In genomic region chr4:128618246-128618911, GRCm38 (mm10) we compare ENCODE assay signal across 8 mouse cellular contexts. TPM values are rescaled to one million over a fixed set of nuclear protein-coding genes. Genes with fewer than 3 reads are reported as not detected.
DNase-seq lines count a peak whose midpoint lies in the region; ATAC-seq lines count a peak whose summit lies in the region.

Gene Tlr12 (minus strand): TSS chr4:128618619.

- H3K9ac ChIP-seq in neural tube, embryonic 12.5 days, result peak within 1 kb of the TSS; percentile 3; the same call in 1 of the 2 replicates
- no peak within 1 kb of the TSS for H3K9ac ChIP-seq in neural tube, embryonic 15.5 days (replicated peaks)
- no peak within 1 kb of the TSS; the same call in 1 of the 2 replicates for H3K9ac ChIP-seq in limb, embryonic 13.5 days
- no peak within 1 kb of the TSS for H3K9ac ChIP-seq in midbrain, embryonic 13.5 days (replicated peaks)

- H3K36me3 ChIP-seq in neural tube, embryonic 12.5 days, result no peaks in the 10 kb centered on the region
- H3K36me3 ChIP-seq in neural tube, embryonic 15.5 days, result no peaks in the 10 kb centered on the region
- no peaks in the 10 kb centered on the region for H3K36me3 ChIP-seq in limb, embryonic 13.5 days
- no peaks in the 10 kb centered on the region for H3K36me3 ChIP-seq in midbrain, embryonic 13.5 days

- no peak for ATAC-seq in neural tube, embryonic 12.5 days (ENCODE audit: low FRiP score, low read depth)
- no peak for ATAC-seq in neural tube, embryonic 15.5 days (ENCODE audit: low FRiP score)
- peak; percentile 30; the same call in 1 of the 2 replicates for ATAC-seq in limb, embryonic 13.5 days (ENCODE audit: low FRiP score, low read depth)
- no peak for ATAC-seq in midbrain, embryonic 13.5 days

- H3K4me2 ChIP-seq in neural tube, embryonic 12.5 days (replicated peaks), result no peak within 1 kb of the TSS
- H3K4me2 ChIP-seq in neural tube, embryonic 15.5 days, result no peak within 1 kb of the TSS
- H3K4me2 ChIP-seq in limb, embryonic 13.5 days (replicated peaks), result peak within 1 kb of the TSS; percentile 14
- H3K4me2 ChIP-seq in midbrain, embryonic 13.5 days (replicated peaks), result no peak within 1 kb of the TSS

- 70% methylated on average over 15 of the region's 15 CpGs for WGBS in neural tube, embryonic 12.5 days
- WGBS in neural tube, embryonic 15.5 days, result 69% methylated on average over 15 of the region's 15 CpGs
- 43% methylated on average over 15 of the region's 15 CpGs for WGBS in limb, embryonic 13.5 days
- 76% methylated on average over 15 of the region's 15 CpGs for WGBS in midbrain, embryonic 13.5 days

- peak; percentile 58 for DNase-seq in induced T-regulatory cell, adult 2 months (ENCODE audit: low read depth)
- peak; percentile 86 for DNase-seq in thymus, postnatal 14 days
- DNase-seq in testis, postnatal 14 days (ENCODE audit: low spot score), result no peak
- DNase-seq in urinary bladder, adult 18-20 months (ENCODE audit: low spot score in 2 of 2), result no peak

- H3K27ac ChIP-seq in neural tube, embryonic 12.5 days, result no peak within 1 kb of the TSS
- no peak within 1 kb of the TSS for H3K27ac ChIP-seq in neural tube, embryonic 15.5 days (replicated peaks)
- H3K27ac ChIP-seq in limb, embryonic 13.5 days, result peak within 1 kb of the TSS; percentile 72
- no peak within 1 kb of the TSS for H3K27ac ChIP-seq in midbrain, embryonic 13.5 days

- H3K9me3 ChIP-seq in neural tube, embryonic 12.5 days, result no peaks in the 10 kb centered on the region
- no peaks in the 10 kb centered on the region for H3K9me3 ChIP-seq in neural tube, embryonic 15.5 days (replicated peaks)
- H3K9me3 ChIP-seq in limb, embryonic 13.5 days, result no peaks in the 10 kb centered on the region
- H3K9me3 ChIP-seq in midbrain, embryonic 13.5 days, result no peaks in the 10 kb centered on the region

- H3K4me3 ChIP-seq in neural tube, embryonic 12.5 days, result no peak within 1 kb of the TSS
- H3K4me3 ChIP-seq in neural tube, embryonic 15.5 days (replicated peaks), result no peak within 1 kb of the TSS
- no peak within 1 kb of the TSS for H3K4me3 ChIP-seq in limb, embryonic 13.5 days
- H3K4me3 ChIP-seq in midbrain, embryonic 13.5 days (replicated peaks), result no peak within 1 kb of the TSS

- H3K27me3 ChIP-seq in neural tube, embryonic 12.5 days (replicated peaks), result peaks cover 5% of the 10 kb centered on the region; the same call in 1 of the 2 replicates
- H3K27me3 ChIP-seq in neural tube, embryonic 15.5 days (replicated peaks), result no peaks in the 10 kb centered on the region
- peaks cover 17% of the 10 kb centered on the region; the same call in 1 of the 2 replicates for H3K27me3 ChIP-seq in limb, embryonic 13.5 days
- H3K27me3 ChIP-seq in midbrain, embryonic 13.5 days, result no peaks in the 10 kb centered on the region

- no peaks in the 10 kb centered on the region for H3K4me1 ChIP-seq in neural tube, embryonic 12.5 days
- peaks cover 5% of the 10 kb centered on the region; the same call in 1 of the 2 replicates for H3K4me1 ChIP-seq in neural tube, embryonic 15.5 days
- H3K4me1 ChIP-seq in limb, embryonic 13.5 days, result peaks cover 31% of the 10 kb centered on the region
- H3K4me1 ChIP-seq in midbrain, embryonic 13.5 days (replicated peaks), result no peaks in the 10 kb centered on the region

RNA-seq across cellular contexts. Expression of gene Tlr12, which starts in this region (rescaled TPM):
- polyA plus RNA-seq in neural tube, embryonic 12.5 days (2016; fragmentation: Nextera tagmentation; extraction: Ambion mirVana), result 1.00 and 1.4 TPM in 2 replicates
- polyA plus RNA-seq in neural tube, embryonic 15.5 days (2015; fragmentation: Nextera tagmentation; extraction: Ambion mirVana), result 2.0 and 3.0 TPM in 2 replicates
- 0.83 and 1.5 TPM in 2 replicates for polyA plus RNA-seq in limb, embryonic 13.5 days (2015; fragmentation: Nextera tagmentation; extraction: Ambion mirVana)
- 1.0 and 1.6 TPM in 2 replicates for polyA plus RNA-seq in midbrain, embryonic 13.5 days (2015; fragmentation: Nextera tagmentation; extraction: Ambion mirVana)

Comparison
In these comparisons a context has a peak if more than half of its experiments do, and no peak if none do; other contexts are left out.
1. DNase-seq: peak in induced T-regulatory cell, adult 2 months (single experiment) and thymus, postnatal 14 days (single experiment); none in testis, postnatal 14 days (single experiment) and urinary bladder, adult 18-20 months (0 of 2).